Mouse (Mus musculus) lung, adult 2 months (tissue): ENCODE results near the gene Nktr.

Experiments
- CTCF ChIP-seq: fragments of 200-500 bp; IDR thresholded peaks from 2 replicates; pipeline ENCODE4 v1.5.1; 2011; ENCODE audit warnings: mild to moderate bottlenecking, low read length, control low read depth; ENCODE audit not compliant: insufficient read depth
- POLR2A ChIP-seq: fragments of 200-500 bp; IDR thresholded peaks from 2 replicates; pipeline ENCODE4 v1.6.1; 2011; ENCODE audit warnings: low read depth, mild to moderate bottlenecking, control low read depth, low read length, borderline replicate concordance; ENCODE audit errors: extremely low read depth

DNA sequence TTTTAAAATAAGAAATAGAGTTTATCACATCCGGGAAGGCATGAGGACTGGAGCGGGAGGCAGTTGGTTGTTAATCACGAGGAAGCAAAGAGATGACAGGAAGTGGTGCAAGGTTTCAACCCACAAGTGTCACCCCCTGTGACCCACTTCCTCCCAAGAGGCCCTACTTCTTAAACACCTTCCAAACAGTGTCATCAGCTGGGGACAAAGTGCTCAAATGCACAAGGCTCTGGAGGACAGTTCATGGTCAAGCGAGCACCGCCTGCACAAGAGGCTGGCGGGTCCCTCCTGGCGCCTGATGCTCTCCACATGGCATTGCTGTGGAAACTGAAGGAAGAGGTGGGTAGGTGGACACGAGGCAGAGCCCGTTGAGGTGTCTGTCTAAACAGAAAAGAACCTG, 44.0 kb upstream of the Nktr start:
- TF ChIP-seq CTCF, result no peak
- TF ChIP-seq POLR2A, result no peak
